Mouse (Mus musculus): ENCODE measurements around the gene Ints3. TPM values are rescaled to one million over a fixed set of nuclear protein-coding genes. Genes with fewer than 3 reads are reported as not detected.

The Ints3 gene
- polyA plus RNA-seq (2012; rRNA removed), result 44.8 and 46.1 TPM in 2 replicates

DNA sequence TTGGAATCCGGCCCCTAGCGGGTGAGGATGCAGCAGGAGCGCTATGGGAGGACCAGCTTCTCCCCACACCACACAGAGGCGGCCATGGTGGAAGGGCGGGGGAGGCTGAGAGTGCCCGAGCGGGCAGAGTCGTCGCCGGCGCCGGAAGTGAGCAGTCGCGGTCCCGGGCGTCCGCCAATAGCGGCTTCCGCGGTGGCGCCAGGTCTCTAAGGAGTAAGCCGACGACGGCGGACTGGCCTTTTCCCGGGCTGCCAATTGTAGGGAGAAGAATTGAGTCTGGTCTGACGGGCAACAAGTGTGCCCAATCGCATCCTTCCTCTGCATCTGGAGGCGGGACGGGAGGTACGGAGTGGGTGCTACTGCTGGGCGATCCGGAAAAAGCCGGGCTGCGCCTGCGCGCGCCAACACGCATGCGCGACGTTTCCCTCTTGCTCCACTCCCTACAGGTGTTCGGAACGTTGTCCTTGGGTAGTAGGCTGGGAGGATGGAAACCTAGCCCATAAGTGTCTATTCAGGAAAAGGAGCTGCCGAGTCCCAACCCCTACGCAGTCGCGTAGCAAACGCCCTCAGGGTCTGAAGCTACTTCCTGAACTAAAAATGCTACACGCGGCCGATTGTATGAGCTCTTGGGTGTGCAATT is at the start of gene Ints3:
Ints3 (minus strand) TSS at position 242 of the 640 bp plus-strand sequence.
- TF ChIP-seq POLR2A (IDR thresholded peaks at IDR 0.05; ENCODE audit: extremely low read depth, insufficient read depth, low read length) (peak; percentile 92), CTCF (IDR thresholded peaks at IDR 0.05; ENCODE audit: extremely low read depth, insufficient read depth, low read length) (no peak)
- H3K27ac ChIP-seq (ENCODE audit: insufficient read depth, low read length), result peak within 1 kb of the TSS; percentile 84
- H3K4me3 ChIP-seq (ENCODE audit: insufficient read depth, low read length), result peak within 1 kb of the TSS; percentile 79
- peaks cover 5% of the 10 kb centered on the region; the same call in 1 of the 2 replicates for H3K4me1 ChIP-seq (ENCODE audit: control insufficient read depth, insufficient read depth, low read length)

DNA sequence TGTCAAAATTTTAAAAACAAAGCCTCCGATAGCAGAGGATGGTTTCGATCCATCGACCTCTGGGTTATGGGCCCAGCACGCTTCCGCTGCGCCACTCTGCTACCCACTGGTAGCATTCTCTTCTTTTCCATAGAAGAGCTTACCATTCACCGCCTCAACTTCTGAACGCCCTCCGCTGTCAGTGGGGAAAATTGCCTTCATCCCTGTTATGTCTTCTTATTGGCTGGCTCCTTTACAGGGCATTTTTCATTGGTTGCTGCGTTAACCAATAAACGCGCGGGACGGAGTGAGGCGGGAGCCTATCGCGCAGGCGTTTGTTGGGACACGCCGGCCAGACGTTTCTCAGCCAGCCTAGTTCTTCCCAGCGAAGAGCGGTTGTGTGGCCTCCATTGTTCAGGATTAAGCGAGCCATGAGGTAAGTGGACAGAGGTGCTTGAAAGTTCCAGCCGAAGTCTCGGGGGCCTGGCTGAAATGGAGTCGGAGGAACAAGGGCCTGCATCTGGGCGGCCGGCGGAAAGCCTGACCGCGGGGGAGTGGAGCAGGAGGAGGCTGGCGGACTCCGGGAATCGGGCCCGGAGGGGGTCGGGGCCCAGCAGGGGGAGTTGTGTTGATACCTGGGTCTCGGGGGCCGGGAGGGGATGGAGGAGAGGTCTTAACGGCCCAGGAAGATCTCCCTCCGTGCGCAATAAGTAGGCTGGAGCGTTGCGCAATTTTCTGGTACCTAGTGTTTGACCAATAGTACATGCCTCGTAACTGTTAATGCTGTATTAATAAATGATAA is 42.6 kb upstream of the Ints3 start, which contains the start of gene Ilf2:
Ilf2 (plus strand) TSS at position 296 of the 781 bp plus-strand sequence.
- Histone ChIP-seq H3K4me1 (ENCODE audit: control insufficient read depth, insufficient read depth, low read length) (peaks cover 1% of the 10 kb centered on the region; the same call in 1 of the 2 replicates), H3K4me3 (ENCODE audit: insufficient read depth, low read length) (peak within 1 kb of the TSS; percentile 54), H3K27ac (ENCODE audit: insufficient read depth, low read length) (no peak within 1 kb of the TSS)
- TF ChIP-seq POLR2A (IDR thresholded peaks at IDR 0.05; ENCODE audit: extremely low read depth, insufficient read depth, low read length) (peak; percentile 93), CTCF (IDR thresholded peaks at IDR 0.05; ENCODE audit: extremely low read depth, insufficient read depth, low read length) (peak; percentile 55; the same call in 1 of the 2 replicates)

DNA sequence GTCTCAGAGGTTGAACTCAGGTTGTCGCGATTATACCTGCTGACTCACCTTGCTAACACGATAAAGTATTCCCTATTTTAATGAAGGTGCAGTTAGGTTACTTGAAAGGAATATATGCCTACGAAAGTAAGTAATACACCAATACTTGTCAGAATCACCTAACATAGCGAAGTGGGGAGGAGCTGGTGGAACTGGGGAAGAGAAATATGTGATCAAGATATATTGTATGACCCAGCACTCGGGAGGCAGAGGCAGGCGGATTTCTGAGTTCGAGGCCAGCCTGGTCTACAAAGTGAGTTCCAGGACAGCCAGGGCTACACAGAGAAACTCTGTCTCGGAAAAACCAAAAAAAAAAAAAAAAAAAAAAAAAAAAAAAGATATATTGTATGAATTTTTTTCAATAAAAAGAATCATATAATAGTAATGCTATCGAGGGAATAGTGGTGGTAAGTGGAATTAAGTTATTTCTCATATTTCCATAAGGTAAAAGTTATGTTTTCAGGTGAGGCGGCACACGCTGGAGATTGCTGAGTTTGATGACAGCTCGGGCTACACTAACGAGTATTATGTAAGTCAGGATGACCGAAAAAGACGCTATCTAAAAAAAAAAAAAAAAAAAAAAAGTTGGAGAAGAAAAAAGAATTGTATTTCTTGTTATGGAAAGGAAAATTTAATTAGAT is 41.9 kb upstream of the Ints3 start:
- H3K4me3 ChIP-seq (ENCODE audit: insufficient read depth, low read length), result peak overlapping the region; percentile 18
- H3K4me1 ChIP-seq (ENCODE audit: control insufficient read depth, insufficient read depth, low read length), result peaks cover 1% of the 10 kb centered on the region; the same call in 1 of the 2 replicates
- TF ChIP-seq POLR2A (IDR thresholded peaks at IDR 0.05; ENCODE audit: extremely low read depth, insufficient read depth, low read length) (no peak), CTCF (IDR thresholded peaks at IDR 0.05; ENCODE audit: extremely low read depth, insufficient read depth, low read length) (no peak)
- no peak overlapping the region for H3K27ac ChIP-seq (ENCODE audit: insufficient read depth, low read length)

DNA sequence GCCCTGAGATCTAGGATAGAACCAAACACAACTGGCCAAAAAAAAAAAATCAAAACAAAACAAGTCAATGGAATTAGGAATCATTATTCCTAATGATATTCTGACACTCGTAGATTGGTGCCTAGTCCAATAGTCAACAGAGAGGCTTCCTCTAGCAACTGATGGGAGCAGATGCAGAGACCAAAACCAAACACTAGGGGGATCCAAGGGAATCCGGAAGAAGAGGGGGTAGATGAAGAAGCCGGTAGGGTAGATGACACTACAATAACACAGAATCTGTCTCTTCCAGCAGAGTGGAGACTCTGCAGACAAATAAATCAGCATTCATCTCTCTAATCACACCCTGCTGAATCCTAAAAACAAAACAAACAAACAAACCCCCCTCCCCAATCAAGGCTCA is 38.8 kb upstream of the Ints3 start:
- H3K4me3 ChIP-seq (ENCODE audit: insufficient read depth, low read length), result no peak overlapping the region
- H3K4me1 ChIP-seq (ENCODE audit: control insufficient read depth, insufficient read depth, low read length), result peaks cover 1% of the 10 kb centered on the region; the same call in 1 of the 2 replicates
- peak; percentile 33; the same call in 1 of the 2 replicates for TF ChIP-seq CTCF (IDR thresholded peaks at IDR 0.05; ENCODE audit: extremely low read depth, insufficient read depth, low read length)
- TF ChIP-seq POLR2A (IDR thresholded peaks at IDR 0.05; ENCODE audit: extremely low read depth, insufficient read depth, low read length), result no peak

DNA sequence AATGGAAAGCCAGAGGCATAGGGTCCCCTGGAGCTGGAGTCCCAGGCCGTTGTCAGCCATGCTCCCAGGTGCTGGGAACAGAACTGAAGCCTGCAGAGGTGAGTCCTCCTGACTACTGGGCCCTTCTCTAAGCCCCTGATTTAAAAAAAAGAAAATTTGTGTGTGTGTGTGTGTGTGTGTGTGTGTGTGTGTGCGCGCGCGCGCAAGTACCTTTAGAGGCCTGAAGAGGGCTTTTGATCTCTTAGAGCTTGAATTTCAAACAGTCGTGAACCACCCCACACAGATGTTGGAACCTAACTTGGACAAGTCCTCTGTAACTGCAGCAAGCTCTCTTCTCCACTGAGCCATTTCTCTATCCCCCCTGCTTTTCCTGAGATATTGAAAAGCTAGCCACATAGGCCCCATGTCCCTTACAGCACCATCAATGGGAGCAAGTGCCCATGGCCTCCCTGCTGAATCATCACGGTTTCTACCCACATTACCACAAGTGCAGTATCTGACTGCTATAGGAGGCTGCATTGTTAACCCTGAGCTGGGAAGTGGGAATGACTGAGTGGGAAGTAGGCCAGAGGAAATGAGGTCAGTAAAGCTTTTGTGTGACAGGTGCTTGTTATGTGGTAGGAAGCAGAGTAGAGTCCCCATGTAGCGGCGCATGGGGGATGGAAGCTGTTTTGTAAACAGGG is 34.3 kb upstream of the Ints3 start:
- no peak overlapping the region for H3K4me3 ChIP-seq (ENCODE audit: insufficient read depth, low read length)
- no peaks in the 10 kb centered on the region for H3K4me1 ChIP-seq (ENCODE audit: control insufficient read depth, insufficient read depth, low read length)
- TF ChIP-seq CTCF (IDR thresholded peaks at IDR 0.05; ENCODE audit: extremely low read depth, insufficient read depth, low read length) (no peak), POLR2A (IDR thresholded peaks at IDR 0.05; ENCODE audit: extremely low read depth, insufficient read depth, low read length) (no peak)
- H3K27ac ChIP-seq (ENCODE audit: insufficient read depth, low read length), result no peak overlapping the region

More for the DNA sequence above, 38.8 kb upstream of the Ints3 start:
- no peak overlapping the region for H3K27ac ChIP-seq (ENCODE audit: insufficient read depth, low read length)

DNA sequence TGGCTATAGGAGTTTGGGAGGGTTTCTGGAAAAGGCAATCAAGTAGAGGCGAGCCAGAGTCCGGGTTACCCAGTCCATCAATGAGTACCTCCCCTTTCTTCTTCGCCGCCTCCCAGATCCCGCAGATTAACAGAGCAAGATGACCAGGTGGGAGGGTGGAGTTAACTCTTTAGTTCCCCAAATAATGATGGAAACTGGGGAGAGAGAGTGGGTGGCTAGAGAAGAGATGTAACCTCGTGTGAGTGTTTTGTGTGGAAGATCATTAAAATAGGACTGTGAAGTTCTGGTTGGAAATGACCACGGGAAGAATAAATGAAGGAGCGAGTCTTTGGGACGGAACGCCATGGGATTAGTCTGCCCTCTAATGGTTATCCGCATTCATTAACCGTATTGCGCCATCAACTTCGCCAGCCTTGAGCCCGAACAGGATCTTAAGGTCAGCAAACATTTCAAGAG is 32.9 kb upstream of the Ints3 start:
- H3K27ac ChIP-seq (ENCODE audit: insufficient read depth, low read length), result no peak overlapping the region

DNA sequence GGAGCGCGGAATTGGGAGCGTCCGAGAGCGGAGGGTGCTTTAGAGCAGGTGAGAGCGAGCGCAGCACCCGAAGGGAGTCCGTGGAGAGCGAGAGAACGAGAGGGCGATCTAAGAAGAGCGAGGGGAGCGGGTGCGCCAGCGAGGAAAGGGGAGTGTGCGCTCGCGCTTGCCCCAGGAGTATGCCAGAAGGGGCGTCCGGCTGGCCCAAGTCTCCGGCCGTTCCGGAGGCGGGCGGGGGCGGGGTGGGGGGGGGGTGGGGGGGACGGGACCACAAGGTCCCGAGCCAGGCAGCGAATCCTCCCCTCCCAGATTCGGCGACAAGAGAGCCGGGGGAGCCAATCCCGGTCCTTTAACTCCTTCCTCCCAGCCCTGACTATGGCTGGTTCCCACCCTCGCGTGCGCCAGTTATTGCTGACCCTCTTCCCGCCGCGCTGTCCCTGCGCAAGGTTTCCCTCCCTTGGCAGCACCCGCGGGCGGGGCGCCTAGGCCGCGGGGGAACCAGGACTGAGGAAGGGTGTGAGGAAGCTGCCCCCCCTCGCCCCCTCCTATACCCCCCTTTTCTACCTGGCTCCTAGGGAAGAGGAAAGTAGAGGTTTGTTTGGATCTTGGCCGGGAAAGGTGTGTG is 32.4 kb upstream of the Ints3 start, which contains the start of gene Npr1:
Npr1 (minus strand) TSS at position 181 of the 625 bp plus-strand sequence.
- no peak within 1 kb of the TSS for H3K27ac ChIP-seq (ENCODE audit: insufficient read depth, low read length)
- no peaks in the 10 kb centered on the region for H3K4me1 ChIP-seq (ENCODE audit: control insufficient read depth, insufficient read depth, low read length)
- peak within 1 kb of the TSS; percentile 35 for H3K4me3 ChIP-seq (ENCODE audit: insufficient read depth, low read length)
- TF ChIP-seq CTCF (IDR thresholded peaks at IDR 0.05; ENCODE audit: extremely low read depth, insufficient read depth, low read length), result no peak
- TF ChIP-seq POLR2A (IDR thresholded peaks at IDR 0.05; ENCODE audit: extremely low read depth, insufficient read depth, low read length), result no peak

More for the DNA sequence above, 32.9 kb upstream of the Ints3 start:
- H3K4me3 ChIP-seq (ENCODE audit: insufficient read depth, low read length), result peak overlapping the region; percentile 35; the same call in 1 of the 2 replicates
- no peak for TF ChIP-seq POLR2A (IDR thresholded peaks at IDR 0.05; ENCODE audit: extremely low read depth, insufficient read depth, low read length)
- TF ChIP-seq CTCF (IDR thresholded peaks at IDR 0.05; ENCODE audit: extremely low read depth, insufficient read depth, low read length), result peak; percentile 93
- no peaks in the 10 kb centered on the region for H3K4me1 ChIP-seq (ENCODE audit: control insufficient read depth, insufficient read depth, low read length)

DNA sequence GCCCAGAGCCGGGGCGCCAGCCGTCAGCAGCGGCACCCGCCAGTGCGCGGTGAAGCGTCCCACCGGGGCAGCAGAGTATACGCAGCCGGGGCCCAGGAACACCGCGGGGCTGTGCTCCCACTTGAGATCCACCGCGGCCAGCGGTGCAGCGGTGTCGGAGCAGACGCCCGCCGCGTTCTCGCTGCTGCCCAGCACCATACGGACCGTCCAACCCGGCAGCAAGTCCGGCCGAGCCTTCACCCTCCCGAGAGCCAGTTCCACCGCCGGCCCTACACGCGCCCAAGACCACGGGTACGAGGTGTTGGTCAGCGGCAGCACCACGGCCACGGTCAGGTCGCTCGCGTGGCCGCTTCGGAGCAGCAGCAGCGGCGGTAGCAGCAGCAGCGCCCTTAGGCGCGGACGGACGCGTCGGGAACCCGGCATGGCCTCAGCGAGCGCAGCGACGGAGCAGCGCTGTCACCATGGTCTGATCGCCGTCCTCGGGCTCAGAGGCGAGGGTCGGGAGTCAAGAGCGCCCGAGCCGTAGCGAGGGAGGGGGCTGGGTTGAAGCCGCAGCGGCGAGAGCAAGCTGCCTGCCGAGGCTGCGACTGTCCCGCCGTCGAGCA is 31.8 kb upstream of the Ints3 start:
- no peak for TF ChIP-seq POLR2A (IDR thresholded peaks at IDR 0.05; ENCODE audit: extremely low read depth, insufficient read depth, low read length)
- no peak for TF ChIP-seq CTCF (IDR thresholded peaks at IDR 0.05; ENCODE audit: extremely low read depth, insufficient read depth, low read length)
- no peaks in the 10 kb centered on the region for H3K4me1 ChIP-seq (ENCODE audit: control insufficient read depth, insufficient read depth, low read length)
- H3K4me3 ChIP-seq (ENCODE audit: insufficient read depth, low read length), result peak overlapping the region; percentile 35
- no peak overlapping the region for H3K27ac ChIP-seq (ENCODE audit: insufficient read depth, low read length)
